Mouse (Mus musculus): ENCODE results near the gene Adra2c. TPM values are rescaled to one million over a fixed set of nuclear protein-coding genes. Genes with fewer than 3 reads are reported as not detected.
A peak's percentile ranks its signal among the peaks of the same experiment; 100 is the strongest.

Adra2c gene
- total and polyA plus RNA-seq, 2 experiments, result not detected

DNA sequence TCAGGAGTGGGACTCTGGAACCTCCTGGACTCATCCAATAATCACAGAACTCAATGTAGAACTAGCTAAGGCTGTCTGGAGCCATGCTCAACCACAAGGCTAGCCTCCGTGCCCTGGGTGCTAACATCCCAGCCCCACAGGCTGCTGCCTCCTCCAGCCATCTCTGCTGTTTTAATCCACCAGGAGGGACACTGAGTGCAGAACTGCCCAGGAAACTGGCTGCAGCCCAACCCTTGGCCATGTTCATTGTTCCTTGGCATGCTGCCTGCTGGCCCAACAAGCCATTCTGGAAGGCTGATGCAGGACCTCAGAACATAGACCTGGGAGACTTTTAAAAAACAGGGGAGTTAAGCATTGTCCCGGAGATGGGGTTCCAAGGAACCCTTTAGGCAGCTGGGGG, 42.5 kb downstream of the Adra2c start:
- Histone ChIP-seq H3K27me3 (ENCODE audit: control insufficient read depth, insufficient read depth, low read length) (no peaks in the 10 kb centered on the region), H3K36me3 (ENCODE audit: control insufficient read depth, insufficient read depth, low read length) (no peaks in the 10 kb centered on the region), H3K79me2 (ENCODE audit: control insufficient read depth, insufficient read depth, low read length) (no peaks in the 10 kb centered on the region), H3K4me3 (ENCODE audit: insufficient read depth, low read depth, low read length) (no peak overlapping the region), H3K4me1 (ENCODE audit: control insufficient read depth, insufficient read depth, low read length) (no peaks in the 10 kb centered on the region), H3K9ac (ENCODE audit: low read depth, low read length) (no peak overlapping the region), H3K27ac (replicated peaks; ENCODE audit: insufficient read depth, low read depth, low read length) (no peak overlapping the region)
- TF ChIP-seq CTCF (IDR thresholded peaks at IDR 0.05; ENCODE audit: low read depth, low read length), result peak; percentile 12; the same call in 1 of the 2 replicates
- no peak for TF ChIP-seq POLR2A (IDR thresholded peaks at IDR 0.05; ENCODE audit: extremely low read depth, insufficient read depth, low read length)
- WGBS, result 70% methylated on average over 2 of the region's 2 CpGs
- DNase-seq (ENCODE audit: extremely low read depth, low read depth, low spot score), result peak; percentile 59

DNA sequence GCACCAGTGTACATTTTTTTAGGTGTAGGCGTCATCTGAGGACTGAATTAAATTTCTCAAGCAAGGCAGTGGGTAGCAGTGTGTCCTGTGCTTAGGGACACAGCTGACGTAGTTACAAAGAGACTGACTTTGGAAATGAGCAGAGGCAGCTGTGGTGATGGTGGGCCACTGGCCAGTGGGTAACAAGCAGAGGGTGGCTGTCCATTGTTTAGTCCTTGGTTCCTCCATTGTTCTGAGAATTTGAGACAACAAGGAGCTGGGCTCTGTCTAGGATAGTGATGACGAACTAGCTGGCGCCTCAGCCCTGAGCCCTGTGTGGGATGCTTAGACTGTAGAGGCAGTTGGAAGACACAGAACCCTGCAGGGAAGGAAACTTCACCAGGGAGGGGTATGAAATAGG, 52.7 kb downstream of the Adra2c start:
- Histone ChIP-seq H3K36me3 (ENCODE audit: control insufficient read depth, insufficient read depth, low read length) (no peaks in the 10 kb centered on the region), H3K9ac (ENCODE audit: low read depth, low read length) (no peak overlapping the region), H3K27ac (replicated peaks; ENCODE audit: insufficient read depth, low read depth, low read length) (no peak overlapping the region), H3K79me2 (ENCODE audit: control insufficient read depth, insufficient read depth, low read length) (no peaks in the 10 kb centered on the region), H3K4me3 (ENCODE audit: insufficient read depth, low read depth, low read length) (no peak overlapping the region), H3K4me1 (ENCODE audit: control insufficient read depth, insufficient read depth, low read length) (no peaks in the 10 kb centered on the region), H3K27me3 (ENCODE audit: control insufficient read depth, insufficient read depth, low read length) (no peaks in the 10 kb centered on the region; the same call in 1 of the 2 replicates)
- TF ChIP-seq POLR2A (IDR thresholded peaks at IDR 0.05; ENCODE audit: extremely low read depth, insufficient read depth, low read length), result no peak
- TF ChIP-seq CTCF (IDR thresholded peaks at IDR 0.05; ENCODE audit: low read depth, low read length), result no peak
- whole genome bisulfite sequencing, result 66% methylated on average over 4 of the region's 4 CpGs
- no peak for DNase-seq (ENCODE audit: extremely low read depth, low read depth, low spot score)

Other genes with a start within 250 kb of the Adra2c start
- 239 and 244 TPM in 2 replicates for gene Hgfac, start 236.8 kb upstream of the Adra2c start, total RNA-seq (2014; rRNA removed)
- 780 and 1,032 TPM in 2 replicates for gene Hgfac, start 236.8 kb upstream of the Adra2c start, polyA plus RNA-seq (2012; rRNA removed)
- gene Dok7, start 221.6 kb upstream of the Adra2c start, total RNA-seq (2014; rRNA removed), result not detected in 2 replicates
- gene Dok7, start 221.6 kb upstream of the Adra2c start, polyA plus RNA-seq (2012; rRNA removed), result not detected in 2 replicates
- 37.8 and 39.1 TPM in 2 replicates for gene Lrpap1, start 172.6 kb upstream of the Adra2c start, total RNA-seq (2014; rRNA removed)
- 22.4 and 22.7 TPM in 2 replicates for gene Lrpap1, start 172.6 kb upstream of the Adra2c start, polyA plus RNA-seq (2012; rRNA removed)
- gene Hmx1, start 110.8 kb downstream of the Adra2c start, total RNA-seq (2014; rRNA removed), result not detected in 2 replicates
- gene Hmx1, start 110.8 kb downstream of the Adra2c start, polyA plus RNA-seq (2012; rRNA removed), result not detected in 2 replicates
- gene Cpz, start 247.4 kb downstream of the Adra2c start, total RNA-seq (2014; rRNA removed), result 0.54 and 0.55 TPM in 2 replicates
- 1.2 and 1.6 TPM in 2 replicates for gene Cpz, start 247.4 kb downstream of the Adra2c start, polyA plus RNA-seq (2012; rRNA removed)